Mouse (Mus musculus) fibroblast of lung, adult 2 months (primary cell): ENCODE measurements at regions not wholly inside any gene's neighbourhood (a gene's known extent, or its start where the extent isn't known, plus 50 kb on each side); places are given as distances from the start of the nearest gene placed in this dataset.
A peak's percentile ranks its signal among the peaks of the same experiment; 100 is the strongest.

ENCODE experiments used
- DNase-seq: peaks from one replicate; pipeline ENCODE4 v3.0.0-alpha.2; 2011; ENCODE audit warnings: low read depth

DNA sequence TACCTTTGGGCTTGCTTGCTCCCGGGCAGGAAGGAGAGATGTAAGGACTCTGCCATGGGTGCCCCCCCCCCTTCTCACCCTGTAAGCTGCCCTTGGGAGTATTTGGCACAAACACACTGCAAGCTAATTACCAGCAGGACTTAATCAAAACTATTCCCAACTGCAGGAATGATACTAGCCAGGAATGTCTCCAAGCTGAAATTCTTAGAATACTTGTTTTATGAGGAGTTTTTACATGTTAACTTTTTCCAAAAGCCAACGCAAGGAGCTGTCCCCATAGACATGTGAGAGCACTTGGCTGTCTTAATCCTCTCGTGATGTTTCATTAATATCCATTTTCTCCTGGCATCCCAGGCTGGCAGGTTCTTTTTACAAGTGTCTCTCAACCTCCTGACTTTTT, 155.6 kb upstream of the Irx6 start:
- DNase-seq: peak; percentile 9

DNA sequence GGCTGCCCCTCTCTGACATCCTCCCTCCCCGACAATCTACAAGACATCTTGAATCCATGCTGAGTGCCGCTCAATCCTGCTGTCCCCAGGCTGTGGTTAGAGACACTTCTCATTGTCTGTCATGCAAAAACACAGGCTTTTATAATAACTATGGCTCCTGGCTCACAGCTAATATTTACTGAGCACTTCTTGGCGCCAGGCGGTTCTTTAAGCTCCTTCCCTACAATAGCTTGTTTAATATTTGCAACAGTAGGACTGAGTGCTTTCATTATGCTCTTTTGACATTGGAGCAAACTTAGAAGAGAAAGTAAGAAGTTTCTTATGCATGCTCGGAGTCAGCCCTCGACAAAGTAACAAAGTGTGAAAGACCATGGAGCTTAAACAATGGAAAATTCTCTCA, 151.6 kb upstream of the Irx6 start:
- DNase-seq: no peak

DNA sequence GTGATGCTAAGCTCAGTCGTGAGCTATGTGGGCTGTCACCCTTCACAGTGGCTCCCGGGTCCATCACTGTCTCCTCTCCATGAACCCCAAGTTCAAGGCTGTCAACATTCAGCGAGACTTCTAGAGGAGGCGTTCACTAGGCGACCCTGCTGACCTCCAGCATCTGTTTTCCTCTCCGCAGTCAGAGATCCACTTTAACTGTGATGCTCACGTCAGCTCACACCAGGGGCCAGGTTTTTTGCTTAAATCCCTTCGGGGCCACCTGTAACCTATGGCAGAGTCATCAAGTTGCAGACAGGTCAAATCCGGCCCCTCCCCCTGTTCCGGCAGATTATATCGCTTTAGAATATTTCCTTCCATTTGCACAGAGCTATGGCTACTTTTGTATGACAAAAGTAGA, 144.3 kb upstream of the Irx6 start:
- no peak for DNase-seq

DNA sequence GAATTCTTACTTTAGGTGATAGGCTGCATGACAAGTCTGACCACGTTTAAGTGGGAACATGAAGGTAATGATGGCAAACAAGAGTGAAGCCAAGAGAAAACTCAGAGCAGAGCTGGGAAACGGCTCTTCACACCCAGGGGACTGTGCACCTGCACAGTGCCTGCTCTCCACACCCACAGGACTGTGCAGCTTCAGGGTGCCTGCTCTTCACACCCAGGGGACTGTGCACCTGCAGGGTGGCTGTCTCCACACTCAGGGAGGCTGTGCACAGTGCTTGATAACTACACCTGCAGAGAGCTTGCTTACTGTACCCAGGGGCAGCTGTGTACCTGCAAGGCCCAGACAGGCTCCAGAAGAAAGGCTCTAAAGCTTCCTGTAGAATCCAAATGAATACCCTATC, 133.5 kb upstream of the Irx6 start:
- DNase-seq: no peak

DNA sequence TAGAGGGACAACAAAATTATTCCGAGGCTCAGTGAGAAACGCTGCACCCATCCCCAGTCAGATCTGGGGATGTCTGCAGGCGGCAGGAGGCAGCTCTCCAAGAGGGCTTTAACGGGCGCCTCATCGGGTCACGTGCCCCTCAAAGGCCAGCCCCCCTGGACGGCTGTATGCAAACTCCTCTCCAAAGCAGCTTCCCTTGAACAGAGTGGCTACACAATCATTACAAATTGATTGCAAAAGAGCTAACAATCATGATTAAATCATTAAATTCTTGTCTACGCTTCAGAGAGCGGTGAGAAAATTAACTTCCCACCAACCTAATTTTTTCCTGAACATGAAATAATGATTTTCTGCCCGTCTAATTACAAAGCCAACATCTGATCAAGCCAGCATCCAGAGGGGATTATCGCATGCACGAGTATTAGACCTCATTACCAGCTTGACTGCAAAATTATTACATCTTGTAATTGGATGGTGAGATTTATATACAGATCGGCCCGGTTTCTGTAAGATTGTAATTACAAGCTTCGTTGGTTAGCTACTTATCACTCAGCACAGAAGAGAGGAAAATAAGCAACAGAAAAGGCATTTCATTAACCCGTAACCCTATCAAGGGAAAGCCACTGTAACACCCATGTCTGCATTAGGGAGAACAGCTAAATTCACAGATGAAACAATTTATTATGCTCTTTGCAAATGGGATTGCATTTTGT, 128.6 kb upstream of the Irx6 start:
- no peak for DNase-seq

DNA sequence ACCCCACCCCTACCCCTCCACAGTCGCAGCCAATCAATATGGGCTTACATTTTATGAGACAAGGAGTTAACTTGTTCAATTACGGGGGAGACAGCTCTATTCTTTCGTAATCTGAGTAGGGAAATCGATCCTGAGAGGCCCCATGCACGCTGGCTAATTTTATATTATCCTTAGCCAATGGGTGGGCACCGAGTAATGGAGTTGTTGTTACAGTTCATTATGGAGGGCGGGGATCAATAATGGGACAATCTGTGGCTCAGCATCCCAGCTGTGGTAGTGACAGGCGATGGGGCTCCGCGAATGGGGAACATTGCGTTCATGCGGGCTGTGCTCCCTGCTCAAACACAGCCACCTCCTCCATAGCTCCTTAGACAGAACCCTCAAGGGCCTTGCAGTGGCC, 118.9 kb upstream of the Irx6 start:
- no peak for DNase-seq

DNA sequence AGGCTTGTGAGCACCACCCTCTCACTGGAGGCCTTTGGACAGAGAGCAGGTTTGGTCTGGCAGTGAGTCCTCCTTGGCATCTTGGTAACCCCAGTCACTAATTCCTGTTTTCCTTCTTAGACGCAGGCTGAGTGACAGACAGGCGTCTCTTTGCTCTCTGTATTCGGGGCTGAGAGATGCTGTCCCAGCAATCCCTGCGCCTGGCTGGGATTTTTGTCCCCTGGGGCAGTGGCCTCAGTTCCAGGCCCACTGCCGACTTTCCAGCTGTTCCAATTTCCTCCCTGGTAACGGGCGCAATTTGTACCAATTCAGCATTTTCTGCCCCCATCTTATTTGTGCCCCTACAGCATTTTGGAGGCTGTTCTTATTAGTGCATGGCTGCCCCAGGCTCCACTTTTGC, 118.5 kb upstream of the Irx6 start:
- no peak for DNase-seq

DNA sequence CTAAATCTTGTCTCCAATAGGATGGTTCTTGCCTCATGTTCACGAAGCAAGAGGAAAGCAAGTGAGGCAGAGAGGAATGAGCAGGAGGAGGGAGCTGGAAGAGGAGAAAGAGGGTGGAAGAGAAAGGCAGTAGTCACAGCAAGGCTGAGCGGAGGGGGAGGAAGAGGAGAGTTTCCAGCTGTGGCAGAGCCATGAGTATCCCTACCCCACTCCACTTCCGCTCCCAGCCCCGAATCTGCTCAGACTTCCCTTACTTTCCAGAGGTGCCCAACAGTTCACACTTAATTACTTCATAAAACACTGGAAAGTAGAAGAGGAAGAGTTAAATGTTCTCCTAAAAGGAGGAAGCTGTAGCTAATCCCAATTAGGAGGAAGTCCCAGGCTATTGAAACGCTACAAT, 111.6 kb upstream of the Irx6 start:
- DNase-seq: no peak

DNA sequence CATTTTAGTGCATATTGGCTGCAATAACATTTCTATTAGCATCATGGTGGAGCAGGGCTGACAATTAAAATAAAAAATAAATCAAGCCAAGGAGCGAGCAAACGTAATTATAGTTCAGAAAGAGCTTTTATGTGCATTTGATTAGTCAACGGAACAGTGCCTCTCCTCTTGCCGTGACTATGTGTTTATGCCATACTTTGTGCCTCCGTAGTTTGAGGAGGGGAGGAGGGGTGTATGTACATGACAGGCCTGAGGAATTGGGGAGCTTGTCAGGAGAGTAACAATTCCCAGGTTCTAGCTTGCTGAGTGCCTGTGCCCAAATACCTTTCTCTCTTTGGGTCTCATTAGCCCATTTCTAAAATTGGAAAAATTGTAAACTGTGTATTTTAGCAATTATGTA, 111.1 kb upstream of the Irx6 start:
- DNase-seq: no peak

DNA sequence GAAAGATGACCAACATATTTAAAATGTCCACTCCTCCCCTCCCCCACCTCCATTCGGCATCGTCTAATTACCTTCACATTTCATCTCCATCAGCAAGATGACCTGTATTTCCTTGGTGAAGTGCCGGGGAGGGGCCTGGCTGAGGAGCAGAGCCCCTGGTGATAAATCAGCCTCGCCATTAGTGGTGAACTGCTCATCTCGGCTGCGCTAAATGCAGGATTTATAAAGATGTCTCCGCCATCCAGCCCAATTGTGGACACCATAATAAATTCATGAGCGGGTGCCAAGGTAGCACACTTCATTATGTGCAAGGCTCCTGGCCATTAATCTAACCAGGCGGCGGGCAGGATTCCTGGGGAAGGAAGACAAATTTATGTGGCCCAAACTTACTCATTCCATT, 104.4 kb upstream of the Irx6 start:
- no peak for DNase-seq

DNA sequence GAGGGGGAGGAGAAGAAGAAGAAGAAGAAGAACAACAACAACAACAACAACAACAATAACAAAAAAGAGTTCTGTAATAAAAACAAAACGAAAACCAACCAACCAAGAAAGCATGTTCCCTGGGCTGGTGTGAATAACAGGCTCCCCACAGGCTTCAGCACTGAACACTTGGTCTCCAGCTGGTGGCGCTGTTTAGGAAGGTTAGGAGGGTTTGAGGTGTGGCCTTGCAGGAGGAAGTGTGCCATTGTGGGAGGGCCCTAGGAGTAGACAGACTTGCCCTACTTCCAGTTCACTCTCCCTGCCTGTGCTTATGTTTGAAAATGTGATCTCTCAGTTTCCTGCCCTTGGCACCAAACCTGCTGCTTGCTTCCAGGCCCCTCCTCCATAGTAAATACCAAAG, 94.6 kb upstream of the Irx6 start:
- DNase-seq: no peak

DNA sequence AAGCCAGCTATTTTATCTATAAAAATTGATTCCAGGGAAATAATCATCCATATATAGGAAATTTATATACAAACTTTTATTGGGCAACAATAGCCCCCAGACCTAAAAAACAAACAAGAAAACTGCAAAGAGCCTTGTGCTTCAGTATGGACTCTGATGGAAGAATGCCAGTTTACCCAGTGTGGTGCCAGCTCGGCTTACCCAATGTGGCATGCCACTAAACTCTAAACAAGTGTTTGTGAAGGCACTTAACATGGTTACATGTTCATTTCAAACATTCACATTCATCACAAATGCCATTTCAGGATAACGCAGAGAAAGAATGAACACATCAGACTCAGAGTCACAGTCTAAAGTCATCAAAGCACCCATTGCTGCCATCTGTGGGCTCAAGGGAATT, 93.0 kb upstream of the Irx6 start:
- no peak for DNase-seq

DNA sequence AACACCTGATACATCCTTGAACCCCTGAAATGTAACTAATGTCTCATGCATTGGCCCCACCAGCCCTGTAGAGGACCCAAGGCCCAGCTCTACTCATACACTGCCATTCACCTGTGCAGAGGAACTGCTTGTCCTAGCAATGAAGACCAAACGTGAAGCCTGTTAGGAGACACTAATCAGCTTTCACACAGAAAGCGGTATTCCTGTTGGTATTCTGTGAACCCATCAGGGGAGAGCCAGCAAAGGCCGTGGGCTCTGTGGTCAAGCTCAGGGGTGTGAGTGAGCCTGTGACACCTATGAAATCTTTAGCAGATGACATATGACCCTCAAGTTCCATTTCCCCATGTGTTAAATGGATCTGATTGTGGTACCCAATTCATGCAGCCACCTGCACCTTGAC, 73.3 kb upstream of the Irx6 start:
- DNase-seq: no peak

DNA sequence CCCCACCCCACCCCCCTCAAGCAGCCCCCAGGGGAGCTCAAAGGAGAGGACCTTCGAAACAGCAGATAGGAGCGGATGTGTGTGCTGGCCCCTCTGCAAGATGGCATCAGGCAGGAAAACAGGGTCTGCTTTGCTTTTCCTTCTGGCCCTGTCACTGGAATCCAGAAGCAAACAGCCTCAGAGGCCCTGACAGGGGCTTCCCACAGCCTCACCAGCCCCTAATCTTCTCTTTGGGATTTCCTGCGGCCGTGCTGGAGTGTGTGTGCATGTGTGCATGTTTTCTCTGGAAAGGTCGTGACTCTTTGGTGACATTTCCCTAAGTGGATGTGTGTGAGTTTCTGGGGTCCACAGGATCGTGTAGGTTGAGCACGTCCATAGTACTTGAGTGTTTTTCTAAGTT, 71.1 kb upstream of the Irx6 start:
- no peak for DNase-seq

DNA sequence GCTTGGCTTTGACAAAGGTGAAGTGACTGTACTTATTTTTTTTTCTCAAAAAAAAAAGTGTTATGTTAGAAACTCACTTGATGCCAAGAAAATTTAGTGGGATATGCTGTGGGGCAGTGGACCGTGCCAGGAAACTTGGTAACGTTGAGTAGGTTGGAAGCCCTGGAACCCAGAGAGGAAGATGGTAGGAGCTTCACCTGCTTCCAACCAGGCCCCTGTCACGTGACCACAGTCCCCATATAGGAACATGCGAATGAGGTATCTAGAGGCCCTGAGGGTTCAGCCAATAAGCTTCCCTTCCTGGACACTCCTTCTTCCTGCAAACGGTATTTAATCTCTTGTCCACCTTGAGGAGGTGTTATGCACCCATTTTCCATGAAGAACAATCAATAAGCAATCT, 68.5 kb upstream of the Irx6 start:
- DNase-seq: no peak

DNA sequence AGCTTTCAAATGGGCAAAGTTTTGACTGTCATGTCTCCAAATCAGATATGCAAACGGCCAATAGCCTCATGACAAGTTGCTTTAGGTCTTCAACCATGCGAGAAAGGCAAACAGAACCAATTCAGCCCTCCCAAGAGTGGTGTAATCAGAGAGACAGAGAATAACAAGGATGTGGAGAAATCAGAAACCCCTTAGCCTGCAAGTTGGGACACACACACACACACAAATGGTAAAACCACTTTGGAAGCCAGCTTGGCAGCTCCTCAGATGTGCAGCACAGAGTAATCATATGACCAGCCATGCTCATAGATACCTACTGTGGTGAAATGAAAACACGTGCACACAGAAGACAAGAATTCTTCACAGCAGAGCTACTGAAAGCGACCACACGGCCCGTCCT, 66.5 kb upstream of the Irx6 start:
- DNase-seq: no peak

DNA sequence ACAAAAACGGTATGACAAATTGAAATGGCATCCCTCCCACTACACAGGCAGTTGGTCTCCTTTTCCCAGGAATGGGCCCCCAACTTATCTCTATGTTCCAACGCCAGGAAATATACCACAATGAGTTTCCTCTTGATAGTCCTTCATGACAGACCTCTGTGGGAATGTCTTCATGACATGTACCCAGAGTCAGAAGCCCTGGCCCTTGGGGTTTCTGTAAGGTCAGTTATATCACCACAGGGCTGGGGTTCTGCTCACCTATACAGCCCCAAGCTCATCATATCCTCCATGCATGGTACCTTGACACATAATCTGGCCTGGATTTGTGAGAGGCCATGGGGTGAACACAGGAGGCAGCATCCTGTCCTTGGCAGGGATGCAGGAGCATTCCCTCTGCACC, 64.2 kb upstream of the Irx6 start:
- DNase-seq: no peak

DNA sequence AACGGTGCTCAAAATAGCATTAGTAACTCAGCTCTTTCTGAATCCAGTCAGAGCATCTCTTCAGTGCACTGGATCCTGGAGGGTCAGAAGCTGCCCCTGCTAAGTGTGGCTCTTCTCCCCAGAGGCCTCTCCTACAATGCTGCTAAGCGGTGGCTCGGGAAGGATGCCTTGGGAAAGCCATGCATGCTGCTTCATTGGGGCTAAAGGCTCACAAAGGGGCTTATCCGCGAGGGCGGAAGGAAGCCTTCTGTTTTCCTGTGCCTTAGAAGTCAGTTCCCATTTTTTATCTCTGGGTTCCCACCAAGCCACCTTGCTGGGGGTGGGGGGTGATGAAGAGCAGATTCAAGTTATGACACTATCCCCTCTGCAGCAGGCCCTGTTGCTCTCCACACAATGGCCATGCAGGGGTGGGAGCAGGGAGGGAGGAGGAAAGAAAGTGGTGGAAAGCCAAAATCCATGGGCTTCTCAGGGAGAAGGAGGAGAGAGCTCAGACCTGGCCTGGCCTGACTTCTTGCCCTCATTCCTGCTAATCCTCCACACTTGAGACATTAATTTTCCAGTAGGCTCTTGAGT, 63.5 kb upstream of the Irx6 start:
- no peak for DNase-seq

DNA sequence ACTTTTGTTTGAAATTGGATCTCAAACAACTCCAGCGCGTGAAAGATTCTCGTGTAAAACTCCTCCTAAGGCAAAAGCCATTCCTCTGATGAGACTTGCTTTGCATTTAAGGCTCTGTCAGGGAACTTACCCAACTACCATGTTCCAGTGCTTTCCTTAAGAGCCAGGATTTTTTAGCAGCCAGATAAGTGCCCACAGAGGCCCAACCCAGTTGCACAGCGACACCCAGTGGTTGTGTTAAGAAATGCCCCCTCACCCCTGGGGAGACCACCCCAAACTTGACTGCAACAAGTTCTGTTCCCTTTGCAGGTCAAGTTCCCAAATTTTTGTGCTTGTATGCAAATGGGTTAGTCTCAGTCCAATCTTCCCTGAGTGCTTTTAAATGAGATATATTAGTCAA, 60.6 kb upstream of the Irx6 start:
- no peak for DNase-seq

DNA sequence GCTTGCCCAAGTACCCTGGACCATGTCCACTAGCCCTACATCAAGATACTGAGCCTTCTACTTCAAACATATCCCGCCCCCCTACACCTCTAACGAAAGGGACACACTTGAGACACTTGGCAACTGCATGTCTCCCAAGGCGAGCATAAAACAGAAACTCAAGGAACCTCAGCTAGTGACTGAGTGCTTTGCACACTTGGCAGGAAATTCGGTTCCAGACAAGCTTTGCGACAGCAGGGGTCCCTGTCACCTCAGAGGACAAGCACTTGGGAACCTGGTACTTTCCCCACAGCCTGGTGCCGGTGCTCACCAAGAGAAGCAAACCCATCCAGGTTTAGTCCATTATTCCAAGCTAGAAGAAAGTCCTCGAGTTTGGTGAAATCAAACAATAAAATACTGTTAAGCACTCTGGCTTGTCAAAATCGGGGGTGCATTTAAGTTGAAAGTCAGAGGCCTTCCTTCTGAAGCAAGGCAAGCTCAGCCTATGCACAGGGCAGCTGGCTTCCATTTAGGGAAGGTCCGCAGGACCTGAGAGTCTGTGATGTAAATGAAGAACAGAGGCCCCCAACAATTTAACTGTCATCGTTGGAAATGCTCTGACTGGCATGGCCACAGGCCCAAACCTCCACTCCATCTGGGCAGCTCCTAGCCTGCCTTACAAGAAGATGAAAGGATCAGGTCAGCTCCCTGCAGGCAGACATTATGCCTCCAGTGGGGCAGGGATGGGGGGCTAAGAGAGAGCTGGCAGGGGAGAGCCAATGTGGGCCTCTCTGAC, 57.6 kb upstream of the Irx6 start:
- no peak for DNase-seq

DNA sequence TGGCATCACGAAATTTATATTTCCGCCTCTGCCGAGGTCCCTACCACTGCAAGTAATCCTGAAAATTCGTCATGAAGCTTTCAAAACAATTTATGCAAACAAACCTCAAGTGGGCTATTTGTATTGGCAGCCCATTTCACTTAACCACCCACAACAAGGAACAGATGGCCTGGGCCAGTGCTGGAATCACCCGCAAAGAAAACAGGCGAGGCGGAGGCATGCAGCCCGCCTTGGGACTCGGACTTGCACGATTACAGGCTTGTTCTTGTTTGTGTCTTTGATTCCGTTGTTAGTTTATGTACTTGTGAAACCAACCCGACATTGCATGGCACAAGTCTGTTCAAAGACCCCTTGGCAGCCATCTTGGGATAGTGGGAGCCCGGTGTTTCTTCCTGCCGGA, 55.8 kb upstream of the Irx6 start:
- DNase-seq: no peak
